ENCODE assay signal across 20 mouse cellular contexts in the genomic region with DNA sequence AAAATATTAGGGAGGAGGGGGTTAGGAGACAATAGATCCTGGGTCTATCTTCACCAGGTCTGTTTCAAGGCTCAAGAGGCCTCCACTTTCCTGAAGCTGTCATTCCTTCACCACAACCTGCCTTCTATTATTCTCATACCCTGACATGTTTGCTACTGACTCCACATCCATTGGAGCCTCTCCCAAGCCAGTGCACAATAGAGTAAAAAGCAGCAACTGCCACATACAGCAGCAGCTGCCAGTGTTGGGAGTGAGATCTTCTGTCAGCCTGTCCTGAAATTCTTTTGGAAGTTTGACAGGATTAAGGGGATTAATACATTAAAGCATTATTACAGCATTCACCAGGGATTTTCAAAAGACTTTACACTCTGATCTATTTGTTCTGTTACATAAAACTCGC.
A peak's percentile ranks its signal among the peaks of the same experiment; 100 is the strongest.
DNase-seq lines count a peak whose midpoint lies in the region; ATAC-seq and TF ChIP-seq lines count a peak whose summit lies in the region.
"Had no signal": no experiment of that assay in that cellular context is flagged by ENCODE, and none has a peak within 500 bp of the region (broad histone marks: within the 10 kb centered on the region; RNA-seq: fewer than 3 reads in every experiment).

No protein-coding gene starts in this region.

- no peak overlapping the region for H3K27ac ChIP-seq in embryonic facial prominence, embryonic 14.5 days (replicated peaks; ENCODE audit: low read depth, low read length)
- H3K27ac ChIP-seq in embryonic facial prominence, embryonic 10.5 days (replicated peaks), result no peak overlapping the region
- H3K27ac ChIP-seq in midbrain, embryonic 10.5 days (replicated peaks), result 0 out of 2 replicates have a peak overlapping the region, but pooled peaks have one; percentile 28
- no peak overlapping the region for H3K27ac ChIP-seq in midbrain, postnatal 0 days (ENCODE audit: low read depth, low read length)
- no peak overlapping the region for H3K27ac ChIP-seq in midbrain, embryonic 14.5 days (replicated peaks; ENCODE audit: low read depth, low read length)
- H3K27ac ChIP-seq in midbrain, embryonic 16.5 days (ENCODE audit: low read length), result no peak overlapping the region
- H3K27ac ChIP-seq: embryonic facial prominence, embryonic 15.5 days; hindbrain, embryonic 10.5 days; hindbrain, embryonic 13.5 days had no signal

- H3K4me3 ChIP-seq in embryonic facial prominence, embryonic 14.5 days (ENCODE audit: low read depth, low read length), result no peak overlapping the region
- H3K4me3 ChIP-seq in embryonic facial prominence, embryonic 10.5 days, result no peak overlapping the region
- H3K4me3 ChIP-seq in midbrain, embryonic 10.5 days, result no peak overlapping the region
- no peak overlapping the region for H3K4me3 ChIP-seq in midbrain, postnatal 0 days (ENCODE audit: low read depth, low read length)
- no peak overlapping the region for H3K4me3 ChIP-seq in midbrain, embryonic 14.5 days (replicated peaks; ENCODE audit: low read depth, low read length)
- no peak overlapping the region for H3K4me3 ChIP-seq in midbrain, embryonic 16.5 days (ENCODE audit: low read depth, low read length)
- H3K4me3 ChIP-seq: embryonic facial prominence, embryonic 15.5 days; hindbrain, embryonic 10.5 days; hindbrain, embryonic 13.5 days had no signal

- H3K27me3 ChIP-seq in embryonic facial prominence, embryonic 14.5 days (replicated peaks; ENCODE audit: control insufficient read depth, insufficient read depth, low read length), result no peaks in the 10 kb centered on the region
- no peaks in the 10 kb centered on the region for H3K27me3 ChIP-seq in embryonic facial prominence, embryonic 10.5 days (replicated peaks; ENCODE audit: low read depth, poor library complexity, severe bottlenecking)
- no peaks in the 10 kb centered on the region for H3K27me3 ChIP-seq in midbrain, embryonic 10.5 days (ENCODE audit: low read depth, poor library complexity, severe bottlenecking)
- H3K27me3 ChIP-seq in midbrain, postnatal 0 days (ENCODE audit: insufficient read depth, low read length), result no peaks in the 10 kb centered on the region
- H3K27me3 ChIP-seq in midbrain, embryonic 14.5 days (ENCODE audit: control insufficient read depth, insufficient read depth, low read length), result no peaks in the 10 kb centered on the region
- H3K27me3 ChIP-seq in midbrain, embryonic 16.5 days (ENCODE audit: control insufficient read depth, insufficient read depth, low read depth, low read length), result no peaks in the 10 kb centered on the region
- H3K27me3 ChIP-seq: embryonic facial prominence, embryonic 15.5 days; hindbrain, embryonic 13.5 days had no signal

- no peak overlapping the region for H3K9ac ChIP-seq in embryonic facial prominence, embryonic 14.5 days (ENCODE audit: low read depth, low read length)
- no peak overlapping the region for H3K9ac ChIP-seq in midbrain, postnatal 0 days (replicated peaks; ENCODE audit: low read length, poor library complexity, severe bottlenecking)
- no peak overlapping the region for H3K9ac ChIP-seq in midbrain, embryonic 14.5 days (replicated peaks; ENCODE audit: low read length)
- H3K9ac ChIP-seq in midbrain, embryonic 16.5 days (ENCODE audit: low read depth, low read length), result no peak overlapping the region
- H3K9ac ChIP-seq: embryonic facial prominence, embryonic 15.5 days; hindbrain, embryonic 13.5 days had no signal

- 78% methylated on average over 1 of the region's 1 CpGs for WGBS in embryonic facial prominence, embryonic 14.5 days
- 89% methylated on average over 1 of the region's 1 CpGs for WGBS in embryonic facial prominence, embryonic 10.5 days
- 88% methylated on average over 1 of the region's 1 CpGs for WGBS in midbrain, embryonic 10.5 days
- WGBS in midbrain, postnatal 0 days, result 33% methylated on average over 1 of the region's 1 CpGs
- WGBS in midbrain, embryonic 14.5 days, result 24% methylated on average over 1 of the region's 1 CpGs
- 37% methylated on average over 1 of the region's 1 CpGs for WGBS in midbrain, embryonic 16.5 days

- ATAC-seq in embryonic facial prominence, embryonic 14.5 days (ENCODE audit: low read depth), result no peak
- ATAC-seq in midbrain, postnatal 0 days (ENCODE audit: low FRiP score), result no peak
- no peak for ATAC-seq in midbrain, embryonic 14.5 days (ENCODE audit: low FRiP score, low TSS enrichment)
- ATAC-seq in midbrain, embryonic 16.5 days, result no peak
- ATAC-seq: intestine, postnatal 0 days had no signal

- no peak for TF ChIP-seq CTCF in midbrain, postnatal 0 days (IDR thresholded peaks at IDR 0.05)

- no peaks in the 10 kb centered on the region for H3K4me1 ChIP-seq in embryonic facial prominence, embryonic 14.5 days (ENCODE audit: control insufficient read depth, insufficient read depth, low read length)
- H3K4me1 ChIP-seq in embryonic facial prominence, embryonic 10.5 days, result peaks cover 2% of the 10 kb centered on the region
- H3K4me1 ChIP-seq in midbrain, embryonic 10.5 days, result no peaks in the 10 kb centered on the region
- H3K4me1 ChIP-seq in midbrain, postnatal 0 days (ENCODE audit: insufficient read depth, low read length), result no peaks in the 10 kb centered on the region
- H3K4me1 ChIP-seq in midbrain, embryonic 14.5 days (ENCODE audit: control insufficient read depth, insufficient read depth, low read length), result no peaks in the 10 kb centered on the region
- H3K4me1 ChIP-seq in midbrain, embryonic 16.5 days (ENCODE audit: control insufficient read depth, insufficient read depth, low read length), result no peaks in the 10 kb centered on the region
- H3K4me1 ChIP-seq: embryonic facial prominence, embryonic 15.5 days; hindbrain, embryonic 10.5 days; hindbrain, embryonic 13.5 days had no signal

- no peak overlapping the region for H3K4me2 ChIP-seq in embryonic facial prominence, embryonic 14.5 days (ENCODE audit: low read depth, low read length)
- no peak overlapping the region for H3K4me2 ChIP-seq in midbrain, postnatal 0 days (ENCODE audit: low read depth, low read length, poor library complexity, severe bottlenecking)
- H3K4me2 ChIP-seq in midbrain, embryonic 14.5 days (ENCODE audit: low read length), result no peak overlapping the region
- no peak overlapping the region for H3K4me2 ChIP-seq in midbrain, embryonic 16.5 days (ENCODE audit: low read length)
- H3K4me2 ChIP-seq: embryonic facial prominence, embryonic 15.5 days; heart, embryonic 11.5 days; hindbrain, embryonic 13.5 days had no signal

- no peaks in the 10 kb centered on the region for H3K36me3 ChIP-seq in embryonic facial prominence, embryonic 14.5 days (ENCODE audit: control insufficient read depth, insufficient read depth, low read length)
- H3K36me3 ChIP-seq in embryonic facial prominence, embryonic 10.5 days (replicated peaks), result no peaks in the 10 kb centered on the region
- H3K36me3 ChIP-seq in midbrain, embryonic 10.5 days, result no peaks in the 10 kb centered on the region
- no peaks in the 10 kb centered on the region for H3K36me3 ChIP-seq in midbrain, postnatal 0 days (ENCODE audit: insufficient read depth, low read length)
- H3K36me3 ChIP-seq in midbrain, embryonic 14.5 days (ENCODE audit: control insufficient read depth, insufficient read depth, low read length), result no peaks in the 10 kb centered on the region
- H3K36me3 ChIP-seq in midbrain, embryonic 16.5 days (ENCODE audit: control insufficient read depth, insufficient read depth, low read length), result no peaks in the 10 kb centered on the region
- H3K36me3 ChIP-seq: embryonic facial prominence, embryonic 15.5 days; hindbrain, embryonic 10.5 days; hindbrain, embryonic 13.5 days had no signal

- H3K9me3 ChIP-seq in embryonic facial prominence, embryonic 14.5 days (ENCODE audit: control insufficient read depth, low read length), result no peaks in the 10 kb centered on the region
- no peaks in the 10 kb centered on the region for H3K9me3 ChIP-seq in embryonic facial prominence, embryonic 10.5 days
- H3K9me3 ChIP-seq in midbrain, embryonic 10.5 days (replicated peaks), result no peaks in the 10 kb centered on the region
- no peaks in the 10 kb centered on the region for H3K9me3 ChIP-seq in midbrain, postnatal 0 days (ENCODE audit: low read length)
- H3K9me3 ChIP-seq in midbrain, embryonic 14.5 days (ENCODE audit: control insufficient read depth, low read length), result no peaks in the 10 kb centered on the region
- no peaks in the 10 kb centered on the region for H3K9me3 ChIP-seq in midbrain, embryonic 16.5 days (replicated peaks; ENCODE audit: control insufficient read depth, low read length, poor library complexity, severe bottlenecking)
- H3K9me3 ChIP-seq: embryonic facial prominence, embryonic 15.5 days; hindbrain, embryonic 10.5 days; hindbrain, embryonic 13.5 days had no signal

- DNase-seq in embryonic facial prominence, embryonic 14.5 days (ENCODE audit: low spot score), result peak; percentile 29
- DNase-seq in embryonic facial prominence, embryonic 10.5 days (ENCODE audit: low spot score), result no peak
- peak; percentile 71 for DNase-seq in heart, adult 11 months
- DNase-seq in heart, postnatal 4 days, result no peak
- DNase-seq in midbrain, embryonic 10.5 days (ENCODE audit: low spot score), result no peak
- no peak for DNase-seq in midbrain, postnatal 0 days (ENCODE audit: low spot score)
- peak; percentile 21 for DNase-seq in midbrain, embryonic 14.5 days
- DNase-seq: adrenal gland, postnatal 10 days; cerebellum, adult 11-12 months; cerebellum, adult 8-10 months; cerebellum, postnatal 10 days; cerebellum, postnatal 36 days; embryo, embryonic 11 days; gastrocnemius, postnatal 36 days had no signal

Comparison
In these comparisons a context has a peak if more than half of its experiments do, and no peak if none do; other contexts are left out.
1. DNase-seq: peak in embryonic facial prominence, embryonic 14.5 days (single experiment), heart, adult 11 months (single experiment) and midbrain, embryonic 14.5 days (single experiment); none in embryonic facial prominence, embryonic 10.5 days (single experiment), heart, postnatal 4 days (single experiment), midbrain, embryonic 10.5 days (single experiment) and midbrain, postnatal 0 days (single experiment).